Mouse (Mus musculus) thymus, adult 2 months (tissue): Measurements from ENCODE around the gene Gm20388. TPM values are rescaled to one million over a fixed set of nuclear protein-coding genes. Genes with fewer than 3 reads are reported as not detected.

Experiments
- DNase-seq: peaks from one replicate; pipeline ENCODE4 v3.0.0; 2021
- H3K27ac ChIP-seq: fragments of 200-500 bp; 2 replicates; pipeline ENCODE4 v1.5.1; 2012; ENCODE audit warnings: low read length, control low read depth; ENCODE audit not compliant: control insufficient read depth, insufficient read depth
- H3K27me3 ChIP-seq: fragments of 200-500 bp; 2 replicates; pipeline ENCODE4 v1.6.1; 2012; ENCODE audit warnings: mild to moderate bottlenecking, low read length, moderate library complexity, mixed read lengths; ENCODE audit not compliant: control insufficient read depth, insufficient read depth
- H3K36me3 ChIP-seq: fragments of 200-500 bp; 2 replicates; pipeline ENCODE4 v1.6.1; 2012; ENCODE audit warnings: mild to moderate bottlenecking, low read length, moderate library complexity; ENCODE audit not compliant: control insufficient read depth, insufficient read depth
- H3K4me1 ChIP-seq: fragments of 200-500 bp; replicated peaks from 2 replicates; pipeline ENCODE4 v1.6.1; 2012; ENCODE audit warnings: low read length; ENCODE audit not compliant: control insufficient read depth, insufficient read depth
- H3K4me3 ChIP-seq: fragments of 200-500 bp; 2 replicates; pipeline ENCODE4 v1.5.1; 2012; ENCODE audit warnings: mild to moderate bottlenecking, low read length, control low read depth, moderate library complexity; ENCODE audit not compliant: control insufficient read depth, insufficient read depth
- CTCF ChIP-seq: fragments of 200-500 bp; IDR thresholded peaks from 2 replicates; pipeline ENCODE4 v1.5.1; 2012; ENCODE audit warnings: mild to moderate bottlenecking, control low read depth, low read length, moderate library complexity, borderline replicate concordance; ENCODE audit not compliant: control insufficient read depth, poor library complexity, insufficient read depth; ENCODE audit errors: extremely low read depth
- POLR2A ChIP-seq: fragments of 200-500 bp; IDR thresholded peaks from 2 replicates; pipeline ENCODE4 v1.6.1; 2012; ENCODE audit warnings: mild to moderate bottlenecking, low read length, control low read depth, moderate library complexity; ENCODE audit not compliant: control insufficient read depth, poor library complexity, insufficient read depth; ENCODE audit errors: extremely low read depth
- WGBS: fragments of 180-500 bp; shearing (Covaris S2); methylation state at CpG from one replicate; pipeline ENCODE4 v1.1.7; 2018; 5-methylcytosine and 5-hydroxymethylcytosine counted together
- polyA plus RNA-seq: library from polyadenylated mRNA; depleted of rRNA; stranded (reverse); fragments of >200 nt; gene quantifications from 2 replicates; pipeline ENCODE4 v1.2.3, GENCODE M21; 2012

Gm20388 gene
- polyA plus RNA-seq, 1 experiment, result 103 TPM

GRCm38 (mm10) chr8:122264243-122264642 is 2353.6 kb downstream of the Gm20388 start:
- Histone ChIP-seq H3K4me1 (0 out of 2 replicates have a peak, but pooled peaks cover 3% of the 10 kb centered on the region), H3K36me3 (no peaks in the 10 kb centered on the region), H3K27ac (no peak overlapping the region), H3K4me3 (no peak overlapping the region), H3K27me3 (no peaks in the 10 kb centered on the region; the same call in 1 of the 2 replicates)
- WGBS, result 7% methylated on average over 9 of the region's 9 CpGs
- DNase-seq, result no peak
- TF ChIP-seq CTCF (no peak), POLR2A (no peak)

DNA sequence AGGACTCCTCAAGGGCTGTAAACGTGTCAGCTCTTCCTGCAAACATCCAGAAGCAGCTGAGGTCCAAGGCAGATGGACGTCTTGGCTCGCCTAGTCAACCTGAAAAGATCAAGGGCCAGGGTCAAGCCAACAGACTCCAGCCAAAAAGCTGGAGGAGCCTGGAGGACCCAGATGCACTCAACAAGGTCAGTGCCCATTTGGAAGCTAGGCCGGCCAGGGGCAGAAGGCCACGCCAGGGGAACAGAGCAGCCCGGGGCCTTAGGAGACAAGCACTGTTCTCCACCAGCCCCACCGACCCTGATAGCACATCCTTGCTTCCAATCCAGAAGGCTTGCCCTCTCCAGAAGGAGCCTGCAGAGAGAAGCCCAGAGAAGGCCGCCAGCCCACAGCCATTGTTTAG is 2354.9 kb downstream of the Gm20388 start:
- no peaks in the 10 kb centered on the region for H3K36me3 ChIP-seq
- no peak overlapping the region for H3K27ac ChIP-seq
- H3K27me3 ChIP-seq, result no peaks in the 10 kb centered on the region; the same call in 1 of the 2 replicates
- H3K4me3 ChIP-seq, result no peak overlapping the region
- 97% methylated on average over 8 of the region's 8 CpGs for WGBS
- TF ChIP-seq POLR2A (no peak), CTCF (no peak)
- 0 out of 2 replicates have a peak, but pooled peaks cover 5% of the 10 kb centered on the region for H3K4me1 ChIP-seq
- DNase-seq, result no peak

DNA sequence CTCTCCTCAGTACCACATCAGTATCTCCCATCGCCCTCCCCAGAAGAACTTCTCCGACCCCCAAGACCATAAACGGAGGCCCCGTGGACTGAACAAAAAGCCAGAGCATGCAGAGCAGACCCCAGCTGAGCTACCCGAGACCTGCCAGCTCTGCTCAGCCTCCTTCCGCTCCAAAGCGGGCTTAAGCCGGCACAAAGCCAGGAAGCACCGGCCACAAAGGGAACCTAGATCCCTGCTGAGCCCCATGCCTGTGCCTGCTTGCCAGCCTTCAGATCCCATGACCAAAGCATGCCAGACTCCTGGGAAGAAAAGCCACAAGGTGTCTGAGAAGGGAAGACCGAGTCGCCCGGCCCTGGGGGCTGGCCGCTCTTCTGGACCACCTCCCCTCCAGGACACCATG is 2356.2 kb downstream of the Gm20388 start:
- no peak overlapping the region for H3K4me3 ChIP-seq
- WGBS, result 45% methylated on average over 13 of the region's 13 CpGs
- no peaks in the 10 kb centered on the region for H3K36me3 ChIP-seq
- TF ChIP-seq CTCF (no peak), POLR2A (no peak)
- H3K27ac ChIP-seq, result no peak overlapping the region
- no peak for DNase-seq
- no peaks in the 10 kb centered on the region; the same call in 1 of the 2 replicates for H3K27me3 ChIP-seq
- H3K4me1 ChIP-seq, result 0 out of 2 replicates have a peak, but pooled peaks cover 5% of the 10 kb centered on the region

- Histone ChIP-seq H3K4me1 (peaks cover 11% of the 10 kb centered on the region), H3K36me3 (no peaks in the 10 kb centered on the region), H3K27ac (no peak overlapping the region), H3K27me3 (no peaks in the 10 kb centered on the region; the same call in 1 of the 2 replicates), H3K4me3 (no peak overlapping the region)
- no peak for DNase-seq
- WGBS, result 86% methylated on average over 24 of the region's 24 CpGs
- no peak for TF ChIP-seq POLR2A
- TF ChIP-seq CTCF, result no peak
Observed at GRCm38 (mm10) chr8:122268861-122269260, 2358.2 kb downstream of the Gm20388 start.

DNA sequence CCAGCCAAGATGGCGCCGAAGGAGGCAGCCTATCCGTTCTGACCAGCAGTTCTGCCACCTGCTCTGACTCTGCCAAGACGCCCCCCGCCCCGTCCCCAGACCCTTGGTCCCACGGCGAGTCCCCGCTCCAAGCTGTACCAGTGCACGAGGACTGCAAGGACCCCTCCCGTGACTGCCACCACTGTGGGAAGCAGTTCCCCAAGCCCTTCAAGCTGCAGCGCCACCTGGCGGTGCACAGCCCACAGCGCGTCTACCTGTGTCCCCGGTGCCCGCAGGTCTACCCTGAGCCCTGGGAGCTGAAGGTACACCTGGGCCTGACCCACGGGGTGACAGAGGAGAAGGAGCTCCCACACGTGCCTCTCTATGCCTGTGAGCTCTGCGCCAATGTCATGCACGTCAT is 2358.8 kb downstream of the Gm20388 start:
- H3K36me3 ChIP-seq, result no peaks in the 10 kb centered on the region
- TF ChIP-seq POLR2A (no peak), CTCF (peak; percentile 95)
- no peaks in the 10 kb centered on the region for H3K27me3 ChIP-seq
- H3K4me3 ChIP-seq, result peak overlapping the region; percentile 32
- WGBS, result 12% methylated on average over 21 of the region's 21 CpGs
- peaks cover 13% of the 10 kb centered on the region for H3K4me1 ChIP-seq
- H3K27ac ChIP-seq, result no peak overlapping the region
- DNase-seq, result peak; percentile 81

- Histone ChIP-seq H3K36me3 (no peaks in the 10 kb centered on the region), H3K27ac (no peak overlapping the region), H3K4me1 (peaks cover 13% of the 10 kb centered on the region), H3K27me3 (no peaks in the 10 kb centered on the region), H3K4me3 (no peak overlapping the region)
- DNase-seq, result no peak
- 93% methylated on average over 7 of the region's 7 CpGs for WGBS
- no peak for TF ChIP-seq CTCF
- no peak for TF ChIP-seq POLR2A
Observed at GRCm38 (mm10) chr8:122270555-122270954, 2359.9 kb downstream of the Gm20388 start.

DNA sequence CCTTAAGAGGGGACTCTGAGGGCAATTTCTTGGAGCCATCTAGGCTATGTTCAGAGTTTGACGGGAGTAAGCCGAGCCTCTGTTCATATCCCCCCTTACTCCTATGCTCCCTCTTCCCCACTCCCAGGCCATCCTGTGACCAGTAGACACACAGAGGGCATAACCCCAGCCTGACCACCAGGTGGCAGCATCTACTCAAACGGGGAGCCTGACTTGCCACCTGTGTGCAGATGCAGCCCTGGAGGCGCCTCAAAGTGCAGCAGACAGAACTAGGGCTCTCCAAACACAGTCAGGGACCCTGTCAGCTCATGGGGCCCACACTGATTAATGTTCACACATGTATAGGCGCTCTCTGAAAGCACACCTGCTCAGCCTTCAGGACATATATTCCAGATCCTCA is 2362.5 kb downstream of the Gm20388 start:
- peak; percentile 88 for DNase-seq
- TF ChIP-seq POLR2A, result no peak
- peak; percentile 93 for TF ChIP-seq CTCF
- WGBS, result 8% methylated on average over 5 of the region's 5 CpGs
- Histone ChIP-seq H3K4me3 (no peak overlapping the region), H3K27me3 (no peaks in the 10 kb centered on the region), H3K27ac (no peak overlapping the region), H3K36me3 (no peaks in the 10 kb centered on the region), H3K4me1 (peaks cover 13% of the 10 kb centered on the region)
